Mouse (Mus musculus): Measurements from ENCODE around the gene Trp53rkb. TPM values are rescaled to one million over a fixed set of nuclear protein-coding genes. Genes with fewer than 3 reads are reported as not detected.
A peak's percentile ranks its signal among the peaks of the same experiment; 100 is the strongest.

The Trp53rkb gene
- total RNA-seq, 4 experiments from 2014 or later, result 3.9 to 8.1 (median 4.9) TPM

GRCm38 (mm10) chr2:166834796-166835195, 42.5 kb downstream of the Trp53rkb start:
- DNase-seq, result no peak

- peak; percentile 69 for DNase-seq
Measured at GRCm38 (mm10) chr2:166835581-166835980, 43.2 kb downstream of the Trp53rkb start.

GRCm38 (mm10) chr2:166841813-166842212, 49.5 kb downstream of the Trp53rkb start:
- no peak for DNase-seq

Other genes starting within 250 kb of the Trp53rkb start
- gene Prex1, start 78.7 kb upstream of the Trp53rkb start, total RNA-seq (2022), result 10 to 100 TPM; 10.4 to 24.3 (median 17.8) TPM
- 10 to 100 TPM; 59.7 to 83.9 (median 74.0) TPM for gene Arfgef2, start 13.1 kb downstream of the Trp53rkb start, total RNA-seq (2022)
- gene Cse1l, start 113.5 kb downstream of the Trp53rkb start, total RNA-seq (2022), result 10 to 100 TPM; 56.8 to 74.9 (median 72.1) TPM
- gene Stau1, start 203.8 kb downstream of the Trp53rkb start, total RNA-seq (2022), result 10 to 100 TPM; 66.1 to 83.6 (median 74.3) TPM
- 10 to 100 TPM; 29.3 to 40.7 (median 34.2) TPM for gene Ddx27, start 222.7 kb downstream of the Trp53rkb start, total RNA-seq (2022)

Data from adrenal gland, adult 8-10 months (tissue).